Mouse (Mus musculus): Measurements from ENCODE around the gene Dio3.

Gene Dio3

DNA sequence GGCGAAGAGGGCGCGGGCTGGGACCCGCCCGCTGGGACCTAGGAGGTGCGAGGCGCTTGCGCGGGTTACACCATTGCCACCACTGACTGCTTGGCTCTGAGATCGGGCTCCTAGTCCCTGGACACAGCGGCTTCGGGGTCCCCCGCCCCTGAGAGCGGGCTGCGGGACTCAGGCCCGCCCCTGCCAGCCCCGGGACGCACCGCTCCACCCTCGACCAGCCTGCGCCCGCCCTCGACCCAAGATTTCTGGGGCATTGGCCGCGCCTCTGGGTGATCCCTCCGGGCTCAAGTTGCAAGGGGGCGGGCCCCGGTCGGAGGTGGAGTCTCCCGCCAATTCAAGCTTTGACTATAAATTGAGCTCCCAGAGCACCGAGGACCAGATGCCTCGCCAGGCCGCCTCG lies at the start of gene Dio3:
Gene Dio3, plus strand, starts transcription at position 216 of the 400 bp plus-strand sequence.
- no peak for DNase-seq (ENCODE audit: low read depth, low spot score)

DNA sequence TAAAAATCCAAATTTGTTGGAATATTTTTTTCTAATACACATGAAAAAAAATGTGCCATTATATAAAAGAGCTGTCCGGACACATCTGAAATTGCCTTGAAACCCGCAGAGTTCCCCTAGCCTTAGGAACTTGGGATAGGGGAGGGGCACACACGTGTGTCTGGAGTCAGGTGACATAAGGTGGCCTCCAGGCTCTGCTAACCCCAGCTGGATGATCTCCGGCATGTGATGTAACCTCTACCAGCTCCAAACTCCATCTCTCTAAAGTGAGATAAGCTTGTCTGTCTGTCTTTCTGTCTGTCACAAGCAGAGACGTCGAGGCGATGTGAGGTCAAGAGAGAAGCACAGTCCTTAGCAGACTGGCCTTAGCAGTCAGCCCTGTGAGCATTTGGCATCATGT lies 48.6 kb upstream of the Dio3 start:
- DNase-seq (ENCODE audit: low read depth, low spot score) = no peak

GRCm38 (mm10) chr12:110230767-110231166 lies 48.1 kb upstream of the Dio3 start:
- no peak for DNase-seq (ENCODE audit: low read depth, low spot score)

DNA sequence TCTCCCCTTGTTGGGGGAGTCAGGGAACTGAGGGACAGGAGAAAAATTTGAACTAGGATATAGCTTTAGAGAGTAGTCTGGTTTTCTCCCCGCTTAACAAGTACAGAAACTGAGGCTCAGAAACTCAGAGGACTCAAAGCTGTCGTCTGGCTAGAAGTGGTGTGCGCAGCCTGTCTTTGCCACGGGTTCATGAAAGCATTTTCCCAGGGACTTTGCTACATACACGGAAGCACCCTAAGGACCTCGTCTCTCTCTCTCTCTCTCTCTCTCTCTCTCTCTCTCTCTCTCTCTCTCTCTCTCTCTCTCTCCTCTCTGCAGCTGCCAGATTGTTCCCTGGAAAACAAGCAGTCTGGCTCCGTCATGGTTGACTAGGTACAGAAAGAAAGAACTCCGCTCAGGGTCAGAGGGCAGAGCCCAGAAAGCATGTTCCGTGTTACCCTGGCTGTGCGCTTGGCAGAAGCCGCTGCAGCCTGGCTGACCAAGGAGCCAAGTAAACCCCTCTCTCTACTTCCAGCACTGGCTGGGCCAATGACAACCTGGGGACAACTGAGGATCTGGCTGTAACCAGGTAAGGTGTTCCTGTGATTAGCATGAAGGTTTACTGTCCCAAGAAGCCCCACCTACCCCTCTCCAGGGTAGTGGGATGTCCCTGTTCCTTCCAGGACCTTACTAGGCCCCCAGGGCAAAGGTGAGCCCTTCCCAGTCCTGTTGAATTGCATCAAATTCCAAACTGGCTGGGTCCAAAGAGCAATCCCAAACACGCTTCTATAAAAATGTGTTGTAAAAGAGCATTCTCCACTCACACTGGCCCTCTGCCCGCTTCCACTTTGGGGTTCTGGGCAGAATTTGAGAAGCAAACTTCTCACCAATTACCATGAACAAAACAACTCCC lies 46.9 kb upstream of the Dio3 start:
- DNase-seq (ENCODE audit: low read depth, low spot score) = no peak

GRCm38 (mm10) chr12:110235908-110236307 lies 43.0 kb upstream of the Dio3 start:
- no peak for DNase-seq (ENCODE audit: low read depth, low spot score)

DNA sequence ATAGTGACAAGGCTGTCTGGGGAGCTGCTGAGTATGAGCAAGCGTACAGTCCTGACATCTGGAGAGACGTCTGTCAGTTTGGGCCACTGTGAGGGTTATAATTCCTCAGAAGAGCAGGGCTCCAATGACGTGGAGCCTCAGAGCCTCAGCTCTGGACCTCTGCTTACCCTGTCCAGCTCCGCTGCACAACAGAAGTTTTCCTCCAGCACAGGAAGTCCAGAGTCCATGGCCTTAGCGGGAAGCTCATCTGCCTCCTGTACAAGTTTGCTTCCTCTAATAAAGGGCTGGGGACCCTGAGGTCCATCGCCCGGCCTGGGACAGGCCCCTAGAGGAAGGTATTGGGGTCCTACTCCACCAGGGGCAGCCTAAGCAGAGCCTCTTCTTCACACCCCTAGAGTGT lies 41.8 kb upstream of the Dio3 start:
- no peak for DNase-seq (ENCODE audit: low read depth, low spot score)

DNA sequence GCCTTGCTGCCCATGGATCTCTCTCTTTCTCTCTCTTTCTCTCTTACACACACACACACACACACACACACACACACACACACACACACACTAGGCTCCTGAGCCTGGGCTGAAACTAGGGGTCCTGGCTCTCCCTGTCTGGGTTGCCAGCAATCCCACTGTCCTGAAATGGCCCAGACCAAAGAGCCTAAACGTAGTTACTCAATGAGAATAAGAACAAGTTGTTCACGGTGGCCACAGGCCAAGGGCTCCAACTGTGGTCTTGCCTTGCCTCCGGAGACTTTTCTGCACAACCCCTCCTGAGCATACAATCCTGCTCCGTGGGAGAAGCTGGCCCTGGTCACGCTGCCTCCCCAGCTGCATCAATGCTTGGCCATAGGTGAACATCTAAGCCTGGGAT lies 39.5 kb upstream of the Dio3 start:
- no peak for DNase-seq (ENCODE audit: low read depth, low spot score)

DNA sequence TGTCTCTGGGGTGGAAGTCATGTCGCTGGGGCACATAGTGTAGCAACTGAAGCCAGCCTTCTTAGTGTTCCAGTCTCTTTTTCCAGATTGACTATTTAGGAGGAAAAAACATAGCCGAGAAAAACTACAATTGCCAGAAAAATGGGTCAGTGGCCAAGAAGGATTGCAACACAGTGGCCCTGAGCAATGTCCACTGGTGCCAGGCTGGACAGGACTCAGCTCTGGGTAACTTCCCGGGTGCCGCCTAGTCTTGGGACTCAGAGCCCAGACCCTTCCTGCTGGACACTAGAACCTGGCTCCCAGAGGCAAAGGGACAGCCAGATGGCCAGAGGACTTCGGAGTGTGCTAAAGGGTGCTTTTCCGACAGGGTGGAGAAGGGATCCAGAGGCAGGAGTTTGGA lies 34.3 kb upstream of the Dio3 start:
- no peak for DNase-seq (ENCODE audit: low read depth, low spot score)

- DNase-seq (ENCODE audit: low read depth, low spot score) = no peak
Measured at GRCm38 (mm10) chr12:110245461-110245860, 33.4 kb upstream of the Dio3 start.

GRCm38 (mm10) chr12:110252163-110252575 lies 26.7 kb upstream of the Dio3 start:
- no peak for DNase-seq (ENCODE audit: low read depth, low spot score)

DNA sequence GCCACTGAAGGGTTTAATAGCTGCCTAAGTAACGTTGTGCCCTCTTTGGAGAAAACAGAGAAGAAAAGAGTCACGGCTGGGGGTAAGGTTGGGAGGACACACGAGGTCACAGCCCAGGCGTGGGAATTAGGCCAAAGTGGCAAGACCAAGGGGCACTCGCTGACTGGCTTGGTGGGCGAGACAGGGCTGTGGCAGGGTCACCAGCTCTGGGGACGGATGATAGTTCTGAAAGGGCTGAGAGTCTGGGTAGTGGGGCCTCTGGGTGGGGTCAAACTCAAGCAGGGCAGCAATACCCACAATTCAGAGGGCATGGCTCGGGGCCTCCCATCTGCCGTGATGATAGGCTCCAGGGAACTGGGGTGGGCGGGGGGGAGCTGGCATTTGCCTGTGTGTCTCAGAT lies 23.1 kb upstream of the Dio3 start:
- DNase-seq (ENCODE audit: low read depth, low spot score) = no peak

DNA sequence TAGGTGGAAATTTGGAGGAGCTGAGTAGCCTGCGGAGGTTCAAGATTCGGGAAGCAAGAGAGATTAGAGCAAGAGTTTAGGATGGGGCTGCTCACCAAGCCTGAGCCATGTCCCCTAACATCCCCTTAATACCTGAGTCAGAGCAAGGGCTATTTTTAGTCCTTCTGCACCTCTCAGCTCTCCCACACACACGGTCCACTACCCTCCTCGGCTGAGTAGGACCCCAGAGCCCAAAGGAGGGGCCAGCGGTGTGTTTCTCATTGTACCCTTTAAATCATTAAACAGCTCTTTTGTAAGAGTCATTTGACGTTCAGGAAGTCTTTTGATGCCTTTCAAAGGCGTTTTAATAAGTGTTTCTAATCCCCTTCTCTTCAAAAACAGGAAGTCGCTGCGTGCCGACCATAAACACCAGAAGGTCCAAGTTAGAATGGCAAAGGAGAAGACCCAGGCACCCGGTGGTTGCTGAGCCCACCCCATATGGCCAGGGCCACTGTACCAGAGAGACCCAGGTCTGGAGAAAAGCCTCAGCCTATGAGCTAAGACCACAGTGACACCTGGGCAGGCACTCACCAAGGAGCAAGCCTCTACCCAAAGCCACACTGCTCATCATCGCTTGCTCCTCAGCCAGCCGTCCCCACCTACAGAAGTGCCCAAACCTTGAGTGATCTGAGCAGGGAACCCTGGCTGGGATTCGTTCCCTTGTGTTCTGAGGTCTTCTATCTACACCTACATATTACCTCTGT lies 22.2 kb upstream of the Dio3 start:
- DNase-seq (ENCODE audit: low read depth, low spot score) = no peak

GRCm38 (mm10) chr12:110268226-110268625 lies 10.6 kb upstream of the Dio3 start:
- DNase-seq (ENCODE audit: low read depth, low spot score) = no peak

DNA sequence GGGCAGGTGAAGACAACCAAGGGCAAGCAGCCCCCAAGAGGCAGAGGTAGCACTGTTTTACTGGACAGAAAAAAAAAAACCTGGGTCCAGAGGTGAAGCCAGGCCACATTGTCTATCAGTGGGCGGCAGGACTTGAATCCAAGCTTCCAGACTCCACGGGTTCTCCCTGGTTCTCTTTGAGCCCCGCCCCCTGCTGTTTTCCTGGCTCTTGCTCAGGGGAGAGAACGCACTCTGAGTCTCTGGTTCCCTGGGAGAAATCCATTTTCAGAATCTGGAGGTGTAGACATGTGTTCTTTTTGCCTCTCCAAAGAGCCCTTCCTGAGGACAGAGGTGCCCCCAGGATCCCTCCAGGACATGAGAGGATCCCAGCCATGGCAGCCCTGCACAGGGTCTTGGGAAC lies 9.2 kb upstream of the Dio3 start:
- no peak for DNase-seq (ENCODE audit: low read depth, low spot score)

DNA sequence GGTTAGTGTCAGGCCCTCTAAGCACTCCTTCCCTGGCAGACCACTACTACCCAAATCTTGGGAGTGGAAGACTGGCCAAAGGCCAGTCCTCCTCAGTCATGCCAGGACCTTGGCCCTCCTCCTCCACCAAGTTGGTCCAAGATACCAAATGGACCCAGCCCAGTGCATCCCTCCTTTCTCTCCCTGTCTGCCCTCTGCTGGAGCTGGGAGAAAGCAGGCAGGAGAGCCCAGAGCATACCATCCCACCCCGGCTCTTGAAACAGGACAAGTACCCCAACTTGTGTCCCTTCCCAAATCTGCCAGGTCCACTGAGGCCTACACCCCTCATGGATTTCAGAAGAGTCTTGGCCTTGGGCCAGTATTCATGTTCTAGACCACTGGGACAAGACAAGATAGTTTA lies 2.8 kb upstream of the Dio3 start:
- no peak for DNase-seq (ENCODE audit: low read depth, low spot score)

- no peak for DNase-seq (ENCODE audit: low read depth, low spot score)
Measured at GRCm38 (mm10) chr12:110277259-110277964, 1.5 kb upstream of the Dio3 start.

DNA sequence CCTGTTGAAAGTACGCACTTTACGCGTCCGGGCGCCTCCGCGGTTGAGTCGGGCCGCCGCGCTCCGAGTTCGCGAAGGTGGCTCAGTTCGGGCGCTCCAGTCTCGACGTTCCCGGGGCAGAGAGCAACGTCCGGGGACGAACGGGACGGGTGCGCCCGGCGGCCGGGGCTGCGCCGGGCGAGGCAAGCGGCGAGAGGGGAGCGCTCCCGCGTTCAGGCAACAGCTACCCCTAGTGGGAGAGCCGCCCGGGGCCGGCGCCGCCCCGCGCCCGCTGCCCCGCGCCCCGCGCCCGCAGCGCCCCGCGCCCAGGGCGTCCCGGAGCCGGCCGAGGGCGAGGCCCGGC lies 932 bp upstream of the Dio3 start:
- no peak for DNase-seq (ENCODE audit: low read depth, low spot score)

GRCm38 (mm10) chr12:110280373-110280772 lies 1.5 kb downstream of the Dio3 start:
- DNase-seq (ENCODE audit: low read depth, low spot score) = no peak

- DNase-seq (ENCODE audit: low read depth, low spot score) = no peak
Measured at GRCm38 (mm10) chr12:110283792-110284191, 4.9 kb downstream of the Dio3 start.

- no peak for DNase-seq (ENCODE audit: low read depth, low spot score)
Measured at GRCm38 (mm10) chr12:110292816-110293215, 13.9 kb downstream of the Dio3 start.

DNA sequence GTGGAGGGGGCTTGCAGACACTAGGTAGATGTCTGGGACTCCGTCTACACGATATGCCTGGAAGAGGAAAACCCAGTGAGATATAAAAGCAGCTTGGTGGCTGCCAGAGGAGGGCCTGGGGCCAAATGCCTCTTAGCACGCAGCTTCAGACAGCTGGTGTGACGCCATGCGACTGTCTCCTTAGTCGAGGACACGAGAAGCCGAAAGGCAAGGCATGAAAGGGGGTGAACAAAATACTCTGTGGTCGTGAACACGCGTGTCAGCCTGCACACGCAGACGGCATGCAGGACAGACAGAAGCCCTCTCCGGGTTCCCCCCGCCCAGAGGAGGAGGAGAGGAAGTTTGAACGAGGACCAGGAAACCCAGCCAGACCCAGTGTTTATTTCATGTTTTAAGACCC lies 16.0 kb downstream of the Dio3 start:
- DNase-seq (ENCODE audit: low read depth, low spot score) = no peak

GRCm38 (mm10) chr12:110298653-110299052 lies 19.8 kb downstream of the Dio3 start:
- no peak for DNase-seq (ENCODE audit: low read depth, low spot score)

Measured in c-Kit-negative CD71-positive TER-119-positive erythroid progenitor cells, embryonic 14.5 days (primary cell).